Mouse (Mus musculus): ENCODE measurements at regions not wholly inside any gene's neighbourhood (a gene's known extent, or its start where the extent isn't known, plus 50 kb on each side); places are given as distances from the start of the nearest gene placed in this dataset.

- no peak for DNase-seq
- intact Hi-C loops (cut with DNase I) = no loop called here
Observed at GRCm38 (mm10) chr1:190639846-190640245, 271.7 kb downstream of the Rps6kc1 start.

GRCm38 (mm10) chr1:190634935-190635334, 276.6 kb downstream of the Rps6kc1 start:
- no peak for DNase-seq
- intact Hi-C loops (cut with DNase I) = no loop called here

DNA sequence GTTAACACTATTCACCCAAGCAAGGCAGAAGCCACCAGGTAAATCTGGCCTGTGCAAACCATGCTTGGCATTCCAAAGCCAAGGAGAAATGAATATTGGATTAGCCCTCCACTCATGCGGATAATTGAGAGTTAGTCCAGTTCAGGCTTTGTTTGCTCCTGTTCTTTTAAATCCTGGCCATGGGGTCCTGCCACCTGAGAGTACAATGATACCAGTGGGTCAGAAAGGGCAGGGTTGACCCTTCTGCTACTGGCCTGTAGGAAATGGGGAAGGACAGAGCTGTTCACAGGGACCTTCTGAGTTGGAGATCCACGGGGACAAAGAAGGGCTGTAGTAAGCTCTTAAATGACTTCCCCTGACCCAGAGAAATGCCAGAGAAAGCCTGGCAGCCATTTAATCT, 279.9 kb downstream of the Rps6kc1 start:
- no peak for DNase-seq
- intact Hi-C loops (cut with DNase I) = no loop called here

DNA sequence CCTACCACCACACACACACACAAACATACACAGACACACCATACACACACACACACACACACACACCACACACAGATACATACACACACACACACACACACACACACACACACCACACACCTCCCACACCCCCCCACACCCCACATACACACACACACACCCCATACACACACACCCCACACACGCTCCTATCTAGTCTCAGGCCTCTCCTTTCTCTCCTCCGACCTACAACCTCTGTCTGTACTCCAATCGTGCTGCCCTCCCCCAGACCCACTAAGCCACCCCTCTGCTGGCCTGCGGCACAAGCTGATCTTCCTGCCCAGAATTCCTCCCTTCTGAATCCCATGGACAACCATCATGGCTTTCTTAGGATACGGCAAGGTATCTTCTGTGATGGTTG, 281.4 kb downstream of the Rps6kc1 start:
- DNase-seq = no peak

GRCm38 (mm10) chr1:190623916-190624315, 287.7 kb downstream of the Rps6kc1 start:
- DNase-seq = no peak
- intact Hi-C loops (cut with DNase I) = no loop called here

More for the DNA sequence above, 281.4 kb downstream of the Rps6kc1 start:
- intact Hi-C loops (cut with DNase I) = no loop called here

GRCm38 (mm10) chr1:190600425-190600824, 311.1 kb downstream of the Rps6kc1 start:
- intact Hi-C loops (cut with DNase I) = no loop called here
- no peak for DNase-seq

DNA sequence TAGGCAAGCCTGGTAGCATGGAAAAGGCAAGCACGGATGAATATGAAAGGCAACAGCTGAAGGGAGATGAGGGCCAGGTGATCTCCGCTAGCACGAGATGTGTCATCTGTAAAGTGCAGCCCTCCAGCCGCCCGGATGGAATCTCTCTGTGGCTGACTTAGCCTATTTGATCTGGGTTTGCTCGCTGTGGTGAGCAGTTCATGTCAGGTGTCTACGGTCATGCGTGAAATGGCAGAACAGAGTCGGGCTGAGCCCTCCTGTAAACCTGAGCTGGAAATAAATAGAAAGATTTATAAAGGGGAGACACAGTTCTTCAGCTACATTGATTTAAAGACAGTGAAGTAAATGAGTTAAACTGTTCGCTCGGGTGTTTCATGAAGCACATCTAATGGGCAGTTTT, 311.9 kb downstream of the Rps6kc1 start:
- intact Hi-C loops (cut with DNase I) = no loop called here
- DNase-seq = no peak

- intact Hi-C loops (cut with DNase I) = no loop called here
- no peak for DNase-seq
Observed at GRCm38 (mm10) chr1:190596209-190596608, 315.4 kb downstream of the Rps6kc1 start.

DNA sequence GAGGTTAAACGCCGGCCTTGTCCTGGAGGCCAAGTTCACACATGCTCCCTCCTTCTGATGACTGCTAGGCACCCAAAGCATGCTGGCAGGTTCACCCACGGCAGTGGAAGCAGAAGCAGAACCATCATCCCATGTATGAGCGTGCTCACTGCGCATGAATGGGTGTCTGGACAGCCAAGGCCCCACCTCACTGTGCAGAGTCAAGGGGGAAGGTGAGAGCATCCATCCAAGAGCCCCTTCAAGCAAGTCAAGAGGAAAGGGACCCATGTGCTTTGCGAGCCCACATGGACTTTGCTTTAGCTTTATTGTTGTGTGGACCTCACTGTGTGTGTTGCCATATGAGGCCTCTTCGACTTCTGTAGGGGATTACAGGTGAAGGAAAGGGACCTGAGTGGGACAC, 319.9 kb downstream of the Rps6kc1 start:
- no peak for DNase-seq
- intact Hi-C loops (cut with DNase I) = no loop called here

GRCm38 (mm10) chr1:190589586-190589985, 322.0 kb downstream of the Rps6kc1 start:
- intact Hi-C loops (cut with DNase I) = no loop called here
- DNase-seq = no peak

- DNase-seq = no peak
- intact Hi-C loops (cut with DNase I) = no loop called here
Observed at GRCm38 (mm10) chr1:190583272-190583671, 328.3 kb downstream of the Rps6kc1 start.

- intact Hi-C loops (cut with DNase I) = no loop called here
- no peak for DNase-seq
Observed at GRCm38 (mm10) chr1:190580653-190581052, 330.9 kb downstream of the Rps6kc1 start.

DNA sequence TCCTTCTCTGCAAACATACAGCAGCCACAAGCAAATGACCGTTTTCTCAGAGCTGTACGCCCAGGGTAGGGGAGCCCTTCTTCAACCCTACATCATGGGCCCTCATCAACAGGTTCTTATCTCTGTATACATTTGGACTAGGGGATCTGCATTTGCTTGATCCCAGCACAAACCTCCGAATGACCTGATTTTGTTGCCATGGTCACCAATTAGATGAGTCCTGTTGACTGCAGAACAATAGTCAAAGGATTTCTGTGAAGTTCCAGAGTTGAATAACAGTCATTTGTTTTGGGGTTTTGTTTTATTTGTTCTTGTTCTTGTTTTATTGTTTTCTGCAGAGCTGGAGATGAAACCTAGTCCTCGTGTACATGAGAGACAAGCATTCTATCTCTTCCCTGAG, 340.6 kb downstream of the Rps6kc1 start:
- intact Hi-C loops (cut with DNase I) = no loop called here
- DNase-seq = no peak

DNA sequence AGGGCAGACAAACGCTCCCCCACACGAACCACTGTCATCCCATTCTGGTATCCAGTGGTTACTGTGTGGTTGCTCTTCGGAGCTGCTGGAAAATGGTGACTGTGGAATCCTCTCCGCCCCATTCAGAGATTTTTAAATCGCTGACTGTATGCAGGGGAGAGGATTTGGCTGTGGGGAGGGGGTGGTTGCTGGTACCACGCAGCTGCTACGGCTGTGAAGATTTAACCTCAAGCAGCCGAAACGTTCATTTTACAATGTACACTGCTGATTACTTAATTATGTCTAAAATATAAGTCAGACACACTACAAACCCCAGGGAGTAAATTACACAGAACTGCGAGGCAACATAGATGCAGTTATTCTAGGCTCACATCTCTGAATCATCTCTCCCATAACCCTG, 341.0 kb downstream of the Rps6kc1 start:
- DNase-seq = no peak
- intact Hi-C loops (cut with DNase I) = no loop called here

DNA sequence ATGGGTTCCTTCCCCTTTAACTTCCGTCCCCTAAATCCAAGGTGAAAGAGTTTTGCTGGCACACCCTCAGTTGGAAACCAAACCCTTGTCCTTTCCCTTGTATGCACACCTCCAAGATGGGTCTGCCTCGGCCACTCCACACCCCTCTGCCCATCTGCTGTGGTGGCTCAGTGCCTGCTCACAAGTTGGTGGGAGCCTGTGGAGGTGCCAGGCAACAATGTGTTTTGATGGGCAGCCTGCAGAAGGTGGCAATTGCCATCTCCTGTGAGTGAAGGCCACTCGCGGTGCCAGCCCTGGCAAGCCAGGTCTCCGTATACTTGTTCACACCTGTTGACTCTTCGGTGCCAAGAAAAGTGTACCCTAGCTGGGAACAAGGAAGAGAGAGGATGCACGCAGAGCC, 344.8 kb downstream of the Rps6kc1 start:
- no peak for DNase-seq
- intact Hi-C loops (cut with DNase I) = no loop called here

- DNase-seq = peak; percentile 7 to 9
- intact Hi-C loops (cut with DNase I) = no loop called here
Observed at GRCm38 (mm10) chr1:190562865-190563457, 348.6 kb downstream of the Rps6kc1 start.

DNA sequence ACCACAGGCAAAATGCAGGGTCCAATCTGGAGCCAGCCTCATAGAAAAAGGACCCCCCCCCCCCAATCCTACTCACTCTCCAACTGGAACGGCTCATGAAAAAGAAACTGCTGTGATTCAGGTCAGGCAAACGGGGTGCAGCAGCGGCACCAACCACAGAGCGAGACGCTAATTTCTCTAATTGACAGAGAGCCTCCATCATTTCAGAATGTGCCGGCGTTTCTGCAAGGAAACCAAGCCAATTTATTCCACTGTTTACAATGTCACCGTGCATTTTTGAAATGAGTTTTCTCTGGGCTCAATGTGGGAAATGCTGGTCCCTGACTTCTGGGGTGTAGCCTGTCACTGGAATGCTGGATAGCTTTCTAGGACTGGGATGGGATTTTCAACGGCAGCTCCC, 351.5 kb downstream of the Rps6kc1 start:
- intact Hi-C loops (cut with DNase I) = no loop called here
- DNase-seq = no peak

- intact Hi-C loops (cut with DNase I) = no loop called here
- DNase-seq = no peak
Observed at GRCm38 (mm10) chr1:190541892-190542291, 369.7 kb downstream of the Rps6kc1 start.

DNA sequence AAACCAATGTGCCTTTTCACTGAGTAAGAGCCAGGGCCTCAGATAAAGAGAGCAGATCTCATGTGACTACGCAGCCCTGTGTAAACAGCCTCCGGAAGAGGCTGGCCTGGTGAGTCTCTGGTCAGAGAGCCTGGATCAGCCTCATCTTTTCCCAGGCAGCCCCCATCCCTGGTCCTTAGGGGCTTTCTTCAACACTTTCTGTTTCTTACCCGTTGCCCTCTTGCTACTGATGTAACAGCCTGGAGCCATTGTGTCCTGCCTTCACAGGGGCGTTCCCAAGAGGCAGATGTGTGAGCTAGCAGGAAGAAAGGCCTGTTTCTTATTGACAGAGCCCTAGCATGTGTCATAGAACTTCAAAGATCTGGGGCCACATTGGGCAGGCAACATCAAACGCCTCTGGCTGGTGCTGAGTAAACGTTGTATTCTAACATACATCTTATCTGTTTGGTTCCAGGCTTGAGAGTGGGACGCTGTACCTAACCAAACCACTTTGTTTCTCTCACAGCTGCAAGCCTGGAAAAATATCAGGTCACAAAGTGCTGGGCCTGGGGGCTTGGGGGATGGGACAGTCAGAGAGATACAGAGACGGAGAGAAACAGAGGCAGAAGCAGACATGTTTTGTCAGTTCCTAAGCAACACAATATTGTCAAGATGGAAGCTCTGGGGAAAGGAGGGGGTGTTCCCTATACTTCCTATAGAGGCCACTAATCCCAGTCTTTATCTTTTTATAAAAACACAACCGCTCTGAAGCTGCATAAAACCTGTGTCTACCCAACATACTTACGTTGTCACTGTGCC, 362.6 kb upstream of the Prox1 start:
- intact Hi-C loops (cut with DNase I) = no loop called here
- DNase-seq = peak in 1 of 2 experiments; percentile 13

- intact Hi-C loops (cut with DNase I) = no loop called here
Observed at GRCm38 (mm10) chr1:190531224-190531623, 360.7 kb upstream of the Prox1 start.

GRCm38 (mm10) chr1:190530079-190530478, 359.6 kb upstream of the Prox1 start:
- intact Hi-C loops (cut with DNase I) = no loop called here

More at GRCm38 (mm10) chr1:190531224-190531623, 360.7 kb upstream of the Prox1 start:
- no peak for DNase-seq

GRCm38 (mm10) chr1:190527545-190528137, 357.1 kb upstream of the Prox1 start:
- intact Hi-C loops (cut with DNase I) = no loop called here
- DNase-seq = peak; percentile 17 to 37

More at GRCm38 (mm10) chr1:190530079-190530478, 359.6 kb upstream of the Prox1 start:
- no peak for DNase-seq

Measured in heart, postnatal 10 days (tissue).